Mouse (Mus musculus) ZHBTc4 (cell line): ENCODE results near the gene Dync2li1.

Experiments
- DNase-seq: peaks from one replicate; pipeline ENCODE4 v3.0.0-alpha.2; 2011; ENCODE audit warnings: low read depth, low spot score

The Dync2li1 gene

DNA sequence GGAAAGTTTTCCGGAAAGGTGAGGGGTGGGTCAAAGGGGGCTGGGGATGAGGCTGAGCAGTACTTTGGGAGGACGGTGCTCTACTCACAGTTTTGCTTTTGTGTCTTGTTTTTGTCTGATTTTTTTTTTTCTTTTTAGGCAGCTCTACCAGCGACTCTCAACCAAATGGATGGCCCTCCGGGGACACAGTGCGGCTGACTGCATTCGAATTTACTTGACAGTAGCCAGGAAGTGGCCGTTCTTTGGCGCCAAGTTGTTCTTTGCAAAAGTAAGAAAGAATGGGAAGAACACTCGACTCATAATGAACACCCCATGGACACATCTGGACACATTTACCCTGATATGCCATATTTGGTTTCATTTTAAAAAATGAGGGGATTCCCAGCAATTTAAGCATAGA is 14.8 kb upstream of the Dync2li1 start:
- DNase-seq = no peak

DNA sequence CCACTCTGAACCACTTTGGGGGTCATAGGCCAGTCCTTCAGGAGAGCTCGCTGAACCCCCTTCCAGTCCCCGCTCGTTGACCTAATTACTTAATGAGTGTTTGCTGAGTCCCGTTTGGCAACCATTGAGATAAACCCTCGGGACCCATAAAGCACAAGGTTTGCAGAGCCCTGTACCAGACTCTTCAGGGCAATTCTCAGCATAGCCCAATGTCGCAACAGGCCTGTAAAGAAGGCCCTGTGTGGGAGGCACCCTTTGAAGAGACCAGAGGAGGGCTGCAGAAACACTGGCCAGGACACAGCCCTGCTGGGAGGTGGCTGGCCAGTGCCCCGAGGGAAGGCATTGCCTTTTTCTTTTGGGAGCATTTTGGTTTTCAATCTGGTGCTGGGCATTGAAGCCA is 14.3 kb upstream of the Dync2li1 start:
- no peak for DNase-seq

DNA sequence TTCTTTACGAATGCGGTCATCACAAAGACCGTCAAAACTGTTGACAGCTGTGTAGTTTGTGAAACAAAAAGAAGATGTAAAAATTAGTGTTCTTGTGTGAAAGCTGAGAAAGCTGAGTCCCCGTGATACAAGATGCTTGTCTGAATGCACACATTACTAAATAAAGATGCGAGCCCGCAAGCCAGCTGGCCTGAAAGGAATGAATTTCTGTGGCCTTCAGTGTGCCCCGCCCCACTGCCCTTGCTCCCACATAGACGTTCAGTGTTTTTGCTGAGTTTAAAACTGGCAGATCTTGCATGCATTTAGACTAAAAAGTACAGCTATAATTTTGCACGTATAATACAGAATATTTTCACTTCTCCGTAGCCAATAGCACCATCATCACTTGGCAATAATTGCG is 10.5 kb upstream of the Dync2li1 start:
- DNase-seq = no peak

DNA sequence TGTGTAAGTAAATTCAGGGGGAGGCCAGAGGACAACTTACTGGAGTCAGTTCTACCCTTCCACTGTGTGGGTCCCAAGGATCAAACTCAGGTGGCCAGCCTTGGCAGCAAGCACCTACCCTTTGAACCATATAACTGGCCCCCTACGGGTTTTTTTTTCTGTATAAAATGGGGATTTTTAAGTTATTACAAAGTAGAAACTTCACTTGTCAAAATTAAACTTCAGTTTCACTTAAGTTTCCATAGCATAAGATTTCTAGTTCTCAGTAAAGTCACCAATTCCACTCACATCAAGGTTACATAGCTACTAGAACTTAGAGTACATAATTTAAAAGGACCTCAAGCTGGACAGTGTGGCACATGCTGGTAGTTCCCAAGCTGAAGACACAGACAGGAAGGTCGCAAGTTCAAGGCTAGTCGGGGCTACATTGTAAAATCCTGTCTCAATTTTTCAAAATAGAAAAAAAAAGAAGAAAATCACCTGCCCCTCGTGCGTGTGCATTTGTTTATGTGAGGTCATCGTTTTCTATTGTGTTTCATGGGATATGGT is 9.7 kb upstream of the Dync2li1 start:
- no peak for DNase-seq

DNA sequence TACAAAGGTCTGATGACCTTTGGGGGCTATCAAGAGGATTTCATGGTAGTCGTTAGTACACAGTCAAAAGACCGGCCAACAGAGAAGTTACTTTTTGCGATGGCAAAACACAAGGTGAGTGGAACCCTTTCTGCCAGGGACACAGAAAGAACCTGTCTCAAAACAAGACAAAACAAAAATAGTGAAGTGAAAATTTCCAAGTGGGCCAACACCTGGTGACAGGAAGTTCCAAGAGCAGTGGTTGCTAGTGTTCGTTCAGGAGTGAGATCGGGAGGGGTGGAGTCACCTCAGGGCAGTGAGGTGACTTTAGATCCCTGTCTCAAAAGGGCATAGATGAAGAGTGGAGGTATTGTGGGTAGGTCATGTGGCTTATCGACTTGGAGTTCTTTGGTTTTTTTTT is 8.3 kb upstream of the Dync2li1 start:
- no peak for DNase-seq

DNA sequence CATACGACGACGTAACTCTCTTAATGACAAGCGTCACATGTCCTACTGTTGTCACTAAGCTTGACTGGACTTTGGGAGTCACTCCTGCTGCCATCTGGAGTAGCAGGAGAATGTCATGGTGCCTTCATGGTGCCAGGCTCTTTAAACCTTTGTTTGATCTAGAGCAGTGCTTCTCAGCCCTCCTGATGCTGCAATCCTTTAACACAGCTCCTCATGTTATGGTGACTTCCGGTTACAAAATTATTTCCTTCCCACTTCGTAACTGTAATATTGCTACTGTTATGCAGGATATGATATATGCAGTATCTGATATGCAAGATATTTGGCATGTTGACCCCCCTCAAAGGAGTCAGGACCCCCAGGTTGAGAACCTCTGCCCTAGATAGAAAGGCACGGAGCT is 7.2 kb upstream of the Dync2li1 start:
- DNase-seq = no peak

DNA sequence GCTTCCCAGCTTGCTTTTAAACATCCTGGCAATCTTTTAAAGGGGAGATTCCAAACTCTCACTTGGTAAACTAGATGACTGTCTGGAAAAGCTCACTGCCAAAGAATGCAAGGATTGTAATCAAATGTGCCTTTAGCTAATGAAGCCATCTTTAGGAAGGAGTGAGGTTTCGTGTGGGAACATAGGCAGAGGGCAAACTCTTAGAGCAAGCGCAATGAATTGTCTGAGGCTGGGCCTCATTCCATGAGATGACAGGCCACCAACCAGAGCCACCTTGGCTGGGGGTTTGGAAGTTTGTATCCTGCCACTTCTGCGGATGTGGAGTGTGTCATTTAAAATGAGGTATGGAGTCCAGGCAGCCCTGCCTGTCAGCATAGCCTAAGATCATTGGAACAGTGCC is 6.2 kb upstream of the Dync2li1 start:
- no peak for DNase-seq

DNA sequence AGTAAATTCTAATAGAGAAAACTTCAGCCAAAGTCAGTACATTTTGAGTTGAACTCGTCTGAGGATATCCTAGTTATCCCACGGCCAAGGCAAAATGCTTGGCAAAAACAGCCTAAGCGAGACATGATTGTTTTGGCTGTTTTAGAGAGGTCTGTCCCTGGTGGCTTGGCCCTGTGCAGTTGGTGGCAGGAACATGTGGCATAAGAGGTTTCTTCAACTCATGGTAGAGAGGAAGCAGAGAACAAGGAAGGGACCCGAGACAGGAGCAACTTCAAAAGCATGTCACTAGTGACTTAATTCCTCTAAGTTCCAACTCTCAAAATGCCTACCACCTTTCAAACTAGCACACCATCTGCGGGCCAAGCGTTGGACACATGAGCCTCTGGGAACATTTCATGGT is 5.7 kb upstream of the Dync2li1 start:
- no peak for DNase-seq

DNA sequence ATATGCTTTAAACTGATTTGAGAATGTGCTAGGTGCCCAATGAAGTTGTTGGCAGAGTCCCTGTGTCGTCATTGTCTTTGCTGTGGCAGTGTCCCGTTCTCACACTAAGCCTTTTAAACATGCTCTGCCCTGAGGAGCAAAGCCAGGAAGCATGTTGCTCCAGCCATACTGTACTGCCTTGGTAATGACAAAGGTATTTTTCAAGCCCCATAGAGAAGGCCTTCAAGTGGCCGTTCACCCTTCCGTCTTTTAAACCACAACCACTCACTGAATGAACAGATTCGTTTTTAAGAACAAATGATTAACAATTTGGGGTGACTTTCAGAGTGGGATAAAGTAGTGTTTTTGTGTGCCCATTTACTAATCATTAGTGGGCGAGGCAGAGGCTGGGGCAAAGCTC is 5.1 kb upstream of the Dync2li1 start:
- DNase-seq = no peak

DNA sequence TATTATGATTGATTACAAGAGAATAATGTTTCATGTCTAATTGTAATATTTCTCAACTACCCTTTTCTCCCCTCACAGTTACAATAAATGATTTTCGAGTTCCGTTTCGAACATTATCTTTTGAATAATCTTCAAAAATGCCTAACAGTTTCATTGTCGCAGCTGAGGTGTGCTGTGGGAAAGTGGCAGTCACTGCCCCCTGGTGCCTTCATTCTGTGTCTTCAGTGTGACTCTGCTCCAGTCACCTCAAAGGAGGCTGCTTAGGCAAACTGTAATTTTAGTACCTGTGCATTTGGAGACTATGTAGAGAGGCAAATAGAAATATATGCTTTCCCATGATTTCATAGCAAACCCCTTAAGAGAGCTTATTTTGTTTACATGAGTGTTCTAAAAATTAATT is 4.3 kb upstream of the Dync2li1 start:
- DNase-seq = no peak

DNA sequence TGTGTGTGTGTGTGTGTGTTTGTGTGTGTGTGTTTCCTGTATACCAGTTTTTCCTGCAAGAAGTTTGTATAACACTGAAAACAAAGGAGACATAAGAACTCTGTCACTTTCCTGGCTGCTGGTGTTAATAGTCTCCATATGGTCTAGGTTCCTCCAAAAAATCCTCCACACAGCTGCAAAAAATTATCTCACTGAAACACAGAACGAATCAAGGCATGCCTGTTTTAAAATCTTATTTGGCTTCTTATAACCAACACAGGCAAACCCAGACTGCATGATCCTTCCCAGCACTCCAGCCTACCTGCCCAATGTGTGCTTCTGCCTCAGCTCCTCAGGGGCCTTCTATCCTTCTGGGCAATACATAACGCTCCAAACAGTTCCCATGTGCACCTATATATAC is 3.4 kb upstream of the Dync2li1 start:
- no peak for DNase-seq

DNA sequence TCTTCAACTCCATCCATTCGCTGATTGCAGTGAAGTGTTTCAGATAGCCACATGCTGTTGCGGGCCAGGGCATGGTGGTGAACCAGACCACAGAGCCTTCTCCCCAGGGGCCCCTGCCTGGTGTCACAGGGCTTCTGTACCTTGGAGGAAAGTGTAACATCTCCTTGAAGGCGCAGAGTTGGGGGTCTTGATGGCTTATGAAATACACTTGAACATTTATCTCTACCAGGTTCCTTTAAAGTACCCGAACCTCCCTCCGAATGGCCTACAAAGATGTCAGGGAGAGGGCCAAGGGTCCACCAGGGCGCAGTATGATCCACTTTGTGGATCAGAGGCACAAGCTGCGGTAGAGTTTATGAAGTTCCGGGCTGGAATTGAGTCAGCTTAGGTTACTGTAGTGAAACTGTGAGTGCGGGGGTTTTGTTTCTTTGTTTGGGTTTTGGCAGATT is 585 bp downstream of the Dync2li1 start:
- no peak for DNase-seq

DNA sequence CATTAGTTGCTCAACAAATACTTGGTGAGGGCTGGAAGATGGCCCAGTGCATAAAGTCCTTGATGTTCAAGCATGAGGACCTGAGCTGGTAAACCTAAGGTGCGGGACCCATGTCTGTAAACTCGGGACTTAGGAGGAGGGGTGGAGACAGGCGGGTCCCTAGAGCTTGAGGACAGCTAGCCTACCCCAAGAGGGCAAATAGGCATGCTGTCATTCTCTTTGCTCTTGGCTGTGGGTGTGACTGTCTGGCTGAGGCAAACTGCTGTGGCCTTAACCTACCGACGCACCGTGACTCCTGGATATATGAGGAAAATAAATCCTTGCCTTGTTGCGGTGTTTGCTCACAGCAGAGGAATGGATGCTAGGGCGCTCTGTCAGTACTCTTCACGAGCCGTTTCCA is 1.4 kb downstream of the Dync2li1 start:
- DNase-seq = no peak

DNA sequence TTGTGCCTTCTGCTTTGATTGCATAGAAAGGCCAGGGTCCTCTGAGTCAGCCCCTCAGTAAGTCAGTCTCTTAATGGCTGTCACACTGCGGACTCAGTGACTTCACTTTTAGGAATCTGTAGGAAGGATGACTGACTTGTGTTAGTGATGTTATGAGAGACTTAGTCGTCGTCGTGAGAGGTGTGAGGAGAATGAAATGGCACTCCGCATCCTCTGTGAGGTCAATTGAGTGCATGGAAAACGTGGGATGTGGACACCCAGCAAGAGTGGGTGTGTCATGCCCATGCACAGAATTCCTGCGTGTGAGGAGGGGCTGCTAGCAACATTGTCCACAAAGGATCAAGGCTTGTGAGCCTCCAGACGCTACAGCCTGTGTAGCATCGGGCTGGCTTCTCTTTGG is 2.3 kb downstream of the Dync2li1 start:
- DNase-seq = no peak

DNA sequence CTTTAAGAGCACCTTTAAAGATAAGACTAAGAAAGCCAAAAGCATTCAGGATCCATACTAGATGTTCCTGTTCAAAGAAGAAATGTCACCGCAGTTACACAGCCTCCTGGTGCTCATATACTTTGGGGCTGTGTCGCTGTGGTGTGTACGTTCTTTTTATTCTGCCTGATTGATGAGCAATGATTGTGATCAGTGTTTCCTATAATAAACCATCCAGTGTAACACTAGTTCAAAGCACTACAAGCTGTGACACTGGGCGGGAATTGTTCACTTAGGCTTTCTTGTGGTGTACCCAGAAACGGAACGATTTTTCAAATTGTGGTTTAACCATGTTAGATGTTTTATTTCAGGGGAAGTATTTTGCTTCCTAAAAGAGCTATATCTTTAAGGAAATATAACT is 5.5 kb downstream of the Dync2li1 start:
- DNase-seq = no peak

DNA sequence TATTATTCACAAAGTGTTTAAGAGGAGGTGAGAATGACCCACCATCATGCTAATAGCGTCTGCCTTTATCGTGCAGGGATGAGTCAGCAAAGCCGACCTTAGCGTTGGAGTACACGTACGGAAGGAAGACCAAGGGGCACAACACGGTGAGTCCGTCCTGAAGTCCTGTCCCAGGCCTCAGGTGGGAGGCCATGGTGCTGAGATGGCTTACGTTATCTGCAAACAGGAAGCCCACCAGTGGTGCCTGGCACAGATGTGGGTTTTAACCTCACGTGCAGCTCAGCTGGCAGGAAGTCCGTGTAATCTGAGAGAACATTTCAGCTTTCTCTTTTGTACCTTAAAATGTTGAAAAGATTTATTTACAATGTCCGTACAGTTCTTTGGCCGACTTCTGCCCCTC is 7.1 kb downstream of the Dync2li1 start:
- no peak for DNase-seq

DNA sequence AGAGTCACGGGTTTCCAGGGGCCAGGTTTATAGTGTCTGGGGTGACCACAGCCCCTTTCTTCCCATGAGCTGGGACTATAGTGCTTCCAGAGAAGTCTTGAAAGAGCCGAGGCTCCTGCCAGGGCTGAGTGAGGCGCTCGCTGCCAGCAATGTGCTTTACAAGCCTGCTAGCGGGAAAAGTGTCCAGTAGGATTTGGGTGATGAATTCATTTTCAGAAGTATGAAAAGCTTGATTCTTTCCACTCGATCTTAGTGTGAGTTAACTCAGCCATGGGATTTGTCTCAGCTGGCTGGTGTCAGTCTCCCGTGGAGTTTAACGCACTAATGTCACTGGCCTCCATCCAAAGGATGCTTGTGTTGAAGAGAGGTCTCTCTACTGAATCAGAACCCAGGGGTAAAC is 10.0 kb downstream of the Dync2li1 start:
- no peak for DNase-seq

DNA sequence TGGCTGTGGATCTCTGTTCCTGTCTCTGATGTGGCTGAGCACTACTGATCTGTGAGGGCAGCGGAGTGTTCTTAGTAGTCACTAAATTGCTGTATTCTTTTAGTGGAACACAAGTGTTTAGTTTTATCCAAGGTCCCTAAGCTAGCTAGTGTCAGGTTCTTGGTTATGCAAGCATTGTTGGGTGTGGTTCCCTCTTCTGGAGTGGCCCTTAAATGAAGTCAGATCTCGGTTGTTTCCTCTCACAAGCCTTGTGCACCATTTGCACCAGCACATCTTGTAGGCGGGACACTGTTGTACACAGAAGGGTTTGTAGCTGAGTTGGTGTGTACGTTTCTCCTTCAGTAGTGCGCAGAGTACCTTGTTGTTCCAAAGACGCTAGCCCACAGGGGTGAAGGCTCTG is 11.7 kb downstream of the Dync2li1 start:
- DNase-seq = no peak

DNA sequence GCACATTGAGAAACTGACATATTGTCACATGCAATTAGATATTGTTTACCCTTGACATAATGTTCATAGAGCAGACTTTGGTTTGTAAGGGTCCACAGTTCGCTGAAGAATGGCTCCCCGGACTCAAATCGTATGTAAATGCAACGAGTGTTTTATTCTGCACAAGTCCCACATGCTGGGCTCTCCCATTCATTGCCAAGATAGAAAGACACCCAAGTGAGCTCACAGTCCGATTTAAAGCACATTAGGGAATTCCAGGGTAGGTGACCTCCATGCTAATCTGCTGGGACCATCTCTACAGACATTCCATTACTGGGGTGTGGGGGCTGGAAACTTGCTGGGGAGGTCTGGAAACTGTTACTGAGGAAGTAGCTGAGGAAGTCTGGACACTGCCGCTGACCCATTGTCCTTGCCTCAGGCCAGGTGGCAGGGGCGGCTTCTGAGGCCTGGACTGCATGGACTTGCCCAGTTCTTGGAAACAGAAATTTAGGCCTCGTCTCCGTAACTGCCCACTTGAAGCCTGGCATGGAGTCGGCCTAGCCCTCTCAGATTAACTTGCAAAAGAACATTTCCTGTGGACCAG is 13.6 kb downstream of the Dync2li1 start:
- peak; percentile 70 for DNase-seq

DNA sequence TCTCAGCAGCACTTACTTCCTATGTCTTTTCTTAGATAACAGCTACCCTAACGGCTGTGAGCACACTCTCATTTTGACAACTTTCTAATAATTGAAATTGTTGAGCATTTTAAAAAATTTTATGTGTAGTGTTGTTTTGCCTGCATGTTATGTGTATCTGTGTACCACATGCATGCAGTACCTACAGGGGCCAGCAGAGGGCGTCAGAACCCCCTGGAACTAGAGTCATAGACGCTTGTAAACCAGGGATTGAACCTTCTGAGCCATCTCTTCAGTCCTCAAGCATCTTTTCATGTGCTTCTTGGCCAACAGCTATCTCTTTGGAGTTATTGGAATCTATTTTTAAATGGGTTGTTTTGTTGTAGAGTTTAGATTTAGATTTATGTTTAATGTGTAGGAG is 15.6 kb downstream of the Dync2li1 start:
- DNase-seq = peak; percentile 58

DNA sequence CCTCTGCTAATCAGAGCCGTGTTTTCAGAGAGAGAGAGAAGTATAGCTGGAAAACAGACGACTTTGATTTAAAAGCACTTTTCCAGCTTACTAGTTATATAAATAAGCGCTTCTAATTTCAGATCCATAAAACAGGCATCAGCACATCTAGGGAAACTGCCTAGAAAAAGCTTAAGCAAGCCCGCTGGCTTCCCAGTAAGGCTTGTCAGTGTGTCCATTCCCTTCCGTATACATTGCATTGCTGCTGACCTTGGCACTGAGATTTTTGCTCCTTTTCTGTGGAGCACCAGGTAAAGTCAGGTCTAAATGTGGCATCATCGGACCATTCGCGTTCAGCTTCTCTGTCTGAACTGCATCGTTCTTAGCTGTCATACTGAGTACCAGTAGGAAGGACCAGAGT is 16.0 kb downstream of the Dync2li1 start:
- DNase-seq = no peak

DNA sequence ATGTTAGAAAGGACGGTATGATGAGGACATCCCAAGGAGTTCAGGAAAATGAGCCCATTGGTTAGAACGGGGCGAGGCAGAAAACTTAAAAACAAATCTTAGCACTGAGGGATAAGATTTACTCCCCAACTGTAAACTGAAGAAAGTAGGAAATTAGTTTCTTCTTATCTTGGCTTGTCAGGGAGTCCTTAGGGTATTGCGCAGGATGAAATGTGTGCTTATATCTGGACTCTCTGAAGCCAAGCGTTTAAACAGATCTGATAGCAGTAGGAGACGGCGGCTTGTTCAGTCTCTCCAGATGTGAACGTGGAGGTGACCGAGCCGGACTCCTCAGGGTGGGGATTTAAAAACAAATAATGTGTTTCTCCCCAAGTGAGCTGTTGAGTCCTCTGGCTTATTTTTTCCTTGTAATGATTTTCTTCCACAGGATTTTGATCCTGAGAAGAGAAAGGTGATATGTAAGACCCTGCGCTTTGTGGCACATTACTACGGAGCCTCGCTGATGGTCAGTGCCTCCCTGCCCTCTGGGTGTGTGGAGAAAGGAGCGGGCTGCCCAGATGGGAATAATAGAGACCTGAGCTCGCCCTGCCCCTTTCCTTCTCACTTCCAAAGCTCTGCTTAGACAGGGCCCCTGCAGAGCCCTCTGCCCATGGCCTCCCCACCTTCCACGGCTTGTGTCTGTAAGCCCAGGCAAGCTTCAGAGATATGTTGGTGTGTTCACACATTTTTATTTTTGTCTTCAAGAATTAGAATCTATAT is 18.2 kb downstream of the Dync2li1 start:
- DNase-seq = no peak

DNA sequence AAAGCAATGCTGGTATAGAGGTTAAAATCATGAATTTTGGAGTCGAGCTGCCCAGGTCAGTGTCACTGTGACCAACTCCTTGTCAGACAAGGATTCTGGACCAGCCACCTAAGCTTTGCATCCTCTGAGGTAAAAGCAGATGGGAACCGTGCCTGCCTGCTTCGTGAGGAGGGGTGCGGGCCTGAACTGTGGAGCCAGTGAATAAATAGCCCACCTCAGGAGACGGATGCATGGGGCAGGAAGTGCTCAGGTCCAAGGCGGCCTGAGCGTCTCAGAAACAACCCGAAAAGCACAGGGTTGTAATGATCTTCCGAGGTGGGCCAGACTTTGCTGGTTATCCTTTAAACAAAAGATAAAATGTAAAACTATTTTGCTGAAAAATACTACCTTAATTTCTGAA is 18.8 kb downstream of the Dync2li1 start:
- no peak for DNase-seq
